ENCODE assay signal across 23 mouse cellular contexts in the genomic region with DNA sequence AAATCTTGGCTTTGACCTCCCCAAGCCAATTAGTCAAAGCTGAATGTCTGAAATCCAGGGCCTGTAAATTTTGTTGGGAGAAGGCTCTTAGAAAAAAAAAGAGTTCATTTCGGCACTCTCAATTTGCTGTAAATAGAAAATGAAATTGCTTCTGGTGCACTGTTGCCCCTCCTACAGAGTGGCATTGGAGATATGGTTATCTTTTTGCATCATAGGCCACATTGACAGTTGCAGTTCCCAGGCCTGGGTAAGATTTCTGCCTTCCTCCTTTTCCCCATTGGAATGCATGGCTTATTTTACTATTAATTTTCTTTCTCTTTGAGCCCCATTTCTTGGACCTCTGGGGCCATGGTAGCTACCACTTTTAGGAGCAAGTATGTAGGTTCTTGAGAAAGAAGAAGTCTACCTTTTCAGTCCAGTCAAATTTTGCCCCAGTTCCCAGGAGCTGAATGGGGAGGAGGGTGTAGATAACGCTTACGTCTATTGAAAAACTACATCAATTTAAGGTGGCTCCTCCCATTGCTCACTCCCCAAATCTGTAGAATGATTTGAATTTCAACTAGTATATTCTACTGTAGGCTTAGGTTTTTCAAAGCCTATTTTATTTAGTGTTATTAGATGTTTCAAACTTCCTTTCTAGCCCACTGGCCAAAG.
"Had no signal": no experiment of that assay in that cellular context is flagged by ENCODE, and none has a peak within 500 bp of the region (broad histone marks: within the 10 kb centered on the region; RNA-seq: fewer than 3 reads in every experiment).

No protein-coding gene starts in this region.

- H3K27me3 ChIP-seq: limb, embryonic 12.5 days; limb, embryonic 15.5 days; megakaryocyte, embryonic 14.5 days had no signal

- H3K4me3 ChIP-seq: left cerebral cortex, adult 2 months; limb, embryonic 12.5 days; limb, embryonic 15.5 days; megakaryocyte, embryonic 14.5 days had no signal

- H3K36me3 ChIP-seq: limb, embryonic 12.5 days; limb, embryonic 15.5 days had no signal

- DNase-seq: kidney, adult 18-20 months; kidney, postnatal 36 days; layer of hippocampus, postnatal 36 days; left cerebral cortex, postnatal 4 days; lung, embryonic 14.5 days; midbrain, embryonic 14.5 days; right cerebral cortex, adult 18-20 months; right cerebral cortex, postnatal 14 days; right cerebral cortex, postnatal 4 days; thymus, adult 2 months; thymus, postnatal 14 days; thymus, postnatal 4 days had no signal

- ATAC-seq: inflammation-experienced regulatory T-cells, adult 6 months; intestine, embryonic 16.5 days; lung, postnatal 0 days had no signal

- H3K9me3 ChIP-seq: limb, embryonic 12.5 days; limb, embryonic 15.5 days had no signal

- H3K4me1 ChIP-seq: megakaryocyte, embryonic 14.5 days had no signal

- H3K4me2 ChIP-seq: limb, embryonic 12.5 days; limb, embryonic 15.5 days; lung, embryonic 14.5 days; midbrain, embryonic 11.5 days had no signal

- H3K9ac ChIP-seq: limb, embryonic 12.5 days; limb, embryonic 15.5 days; lung, embryonic 14.5 days had no signal

- H3K27ac ChIP-seq: kidney, postnatal 0 days; left cerebral cortex, adult 2 months; limb, embryonic 12.5 days; limb, embryonic 15.5 days; macrophage; stomach, postnatal 0 days had no signal
